Mouse (Mus musculus) intestine, postnatal 0 days (tissue): ENCODE results near the gene Vps35l. TPM values are rescaled to one million over a fixed set of nuclear protein-coding genes. Genes with fewer than 3 reads are reported as not detected.

Experiments
- ATAC-seq: fragments of 200-750 bp; cut with Nextera tagmentation; 2 replicates; pipeline ENCODE4 v1.8.0; 2017; ENCODE audit warnings: mild to moderate bottlenecking, moderate TSS enrichment, moderate library complexity
- H3K27ac ChIP-seq: fragments of 300-500 bp; sonication (generic); 2 replicates; pipeline ENCODE4 v1.5.1; 2014; ENCODE audit warnings: mild to moderate bottlenecking, low read depth, low read length, moderate library complexity
- H3K27me3 ChIP-seq: fragments of 300-500 bp; sonication (generic); replicated peaks from 2 replicates; pipeline ENCODE4 v1.6.1; 2014; ENCODE audit warnings: low read length, mixed read lengths; ENCODE audit not compliant: control insufficient read depth, insufficient read depth
- H3K36me3 ChIP-seq: fragments of 300-500 bp; sonication (generic); 2 replicates; pipeline ENCODE4 v1.6.1; 2014; ENCODE audit warnings: mild to moderate bottlenecking, moderate library complexity; ENCODE audit not compliant: control insufficient read depth, insufficient read depth
- H3K4me1 ChIP-seq: fragments of 300-500 bp; sonication (generic); replicated peaks from 2 replicates; pipeline ENCODE4 v1.6.1; 2014; ENCODE audit warnings: antibody characterized with exemption, low read length, mixed read lengths; ENCODE audit not compliant: control insufficient read depth, insufficient read depth
- H3K4me2 ChIP-seq: fragments of 300-500 bp; sonication (generic); replicated peaks from 2 replicates; pipeline ENCODE4 v1.6.1; 2014; ENCODE audit warnings: low read depth, mild to moderate bottlenecking, moderate library complexity
- H3K4me3 ChIP-seq: fragments of 300-500 bp; sonication (generic); 2 replicates; pipeline ENCODE4 v1.5.1; 2014; ENCODE audit warnings: low read depth, low read length
- H3K9ac ChIP-seq: fragments of 300-500 bp; sonication (generic); 2 replicates; pipeline ENCODE4 v1.6.1; 2014; ENCODE audit warnings: mild to moderate bottlenecking, low read depth, low read length
- H3K9me3 ChIP-seq: fragments of 300-500 bp; sonication (generic); 2 replicates; pipeline ENCODE4 v1.6.1; 2016; ENCODE audit warnings: mixed run types; ENCODE audit not compliant: control insufficient read depth
- CTCF ChIP-seq: sonication (generic); IDR thresholded peaks from 2 replicates; pipeline ENCODE4 v1.5.1; 2016; ENCODE audit warnings: low read depth, mild to moderate bottlenecking, control low read depth, antibody characterized with exemption, moderate library complexity
- WGBS: fragments of 180-500 bp; shearing (Covaris S2); extraction: QIAGEN DNeasy Blood & Tissue Kit; methylation state at CpG from one replicate; pipeline ENCODE4 v1.1.7; 2014; 5-methylcytosine and 5-hydroxymethylcytosine counted together
- polyA plus RNA-seq: library from polyadenylated mRNA; unstranded; fragments of >200 nt; fragmentation: Nextera tagmentation; extraction: Ambion mirVana; gene quantifications from 2 replicates; pipeline ENCODE4 v1.2.1, GENCODE M21; 2015

Gene Vps35l
- polyA plus RNA-seq, 1 experiment from 2014 or later = 57.8 TPM

DNA sequence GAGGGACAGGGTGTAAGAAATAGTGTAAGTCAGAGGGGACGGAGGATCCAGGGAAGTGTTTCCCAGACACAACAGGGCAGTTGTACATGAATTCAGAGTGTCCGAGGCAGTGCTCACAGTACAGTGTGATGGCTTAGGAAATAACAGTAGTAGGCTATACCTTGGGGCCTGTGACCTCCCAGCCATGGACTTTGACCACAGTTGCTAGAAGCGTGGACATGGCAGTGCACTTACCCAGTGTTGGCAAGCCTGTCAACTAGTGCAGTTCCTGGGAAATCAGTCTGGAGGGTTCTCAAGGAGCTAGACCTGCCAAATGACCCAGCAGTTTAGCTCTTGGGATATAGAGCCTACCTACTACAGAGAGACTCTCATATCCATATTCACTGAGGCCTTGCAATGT, 76.2 kb downstream of the Vps35l start:
- WGBS = 76% methylated on average over 3 of the region's 3 CpGs
- no peak for TF ChIP-seq CTCF
- Histone ChIP-seq H3K27me3 (no peaks in the 10 kb centered on the region), H3K4me2 (no peak overlapping the region), H3K9me3 (no peaks in the 10 kb centered on the region), H3K4me3 (no peak overlapping the region), H3K27ac (no peak overlapping the region), H3K36me3 (peaks cover 60% of the 10 kb centered on the region), H3K4me1 (no peaks in the 10 kb centered on the region), H3K9ac (no peak overlapping the region)
- ATAC-seq = no peak

DNA sequence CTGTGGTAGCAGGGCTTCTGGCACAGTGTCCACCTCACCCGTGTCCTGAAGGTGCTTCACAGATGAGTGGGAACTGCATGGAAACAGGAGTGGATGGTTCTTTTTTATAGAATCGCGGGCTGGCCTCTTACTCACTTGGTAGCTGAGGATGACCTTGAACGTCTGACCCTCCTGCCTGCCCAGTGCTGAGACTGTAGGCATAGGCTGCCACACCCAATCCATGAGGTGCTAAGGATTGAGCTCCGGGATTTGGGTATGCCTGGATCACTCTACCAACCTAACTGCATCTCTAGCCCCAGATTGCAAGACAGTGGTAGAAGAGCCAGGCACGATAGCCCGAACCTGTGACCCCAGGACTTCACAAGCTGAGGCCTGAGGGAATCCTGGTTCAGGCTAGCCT, 77.7 kb downstream of the Vps35l start:
- no peak overlapping the region for H3K9ac ChIP-seq
- H3K9me3 ChIP-seq = no peaks in the 10 kb centered on the region
- no peak overlapping the region for H3K27ac ChIP-seq
- no peaks in the 10 kb centered on the region for H3K27me3 ChIP-seq
- no peak overlapping the region for H3K4me3 ChIP-seq
- H3K36me3 ChIP-seq = peaks cover 63% of the 10 kb centered on the region
- WGBS = 88% methylated on average over 7 of the region's 7 CpGs
- ATAC-seq = no peak
- no peaks in the 10 kb centered on the region for H3K4me1 ChIP-seq
- H3K4me2 ChIP-seq = no peak overlapping the region
- no peak for TF ChIP-seq CTCF

DNA sequence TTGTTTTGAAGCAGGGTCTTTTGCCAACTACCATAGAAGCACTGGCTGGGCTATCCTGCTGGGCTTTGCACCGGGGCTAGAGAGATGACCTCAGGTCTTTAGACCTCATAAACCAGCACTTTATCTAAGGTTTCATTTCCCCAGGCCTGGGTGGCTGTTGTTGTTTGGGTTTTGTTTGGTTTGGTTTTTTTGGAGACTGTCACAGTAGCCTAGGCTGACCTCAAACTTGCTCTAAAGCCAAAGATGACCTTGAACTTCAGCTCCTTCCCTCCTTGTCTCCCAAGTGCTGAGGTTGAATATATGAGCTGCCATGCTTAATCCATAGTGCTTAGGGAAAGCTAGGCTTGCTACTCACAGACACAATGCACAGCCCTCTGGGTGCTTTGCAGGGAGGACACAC, 79.6 kb downstream of the Vps35l start:
- TF ChIP-seq CTCF = no peak
- no peak overlapping the region for H3K27ac ChIP-seq
- H3K4me1 ChIP-seq = no peaks in the 10 kb centered on the region
- H3K4me2 ChIP-seq = no peak overlapping the region
- no peaks in the 10 kb centered on the region for H3K9me3 ChIP-seq
- WGBS = 61% methylated on average over 1 of the region's 1 CpGs
- no peak overlapping the region for H3K9ac ChIP-seq
- no peaks in the 10 kb centered on the region for H3K27me3 ChIP-seq
- H3K4me3 ChIP-seq = no peak overlapping the region
- ATAC-seq = no peak
- H3K36me3 ChIP-seq = peaks cover 60% of the 10 kb centered on the region; the same call in 1 of the 2 replicates

DNA sequence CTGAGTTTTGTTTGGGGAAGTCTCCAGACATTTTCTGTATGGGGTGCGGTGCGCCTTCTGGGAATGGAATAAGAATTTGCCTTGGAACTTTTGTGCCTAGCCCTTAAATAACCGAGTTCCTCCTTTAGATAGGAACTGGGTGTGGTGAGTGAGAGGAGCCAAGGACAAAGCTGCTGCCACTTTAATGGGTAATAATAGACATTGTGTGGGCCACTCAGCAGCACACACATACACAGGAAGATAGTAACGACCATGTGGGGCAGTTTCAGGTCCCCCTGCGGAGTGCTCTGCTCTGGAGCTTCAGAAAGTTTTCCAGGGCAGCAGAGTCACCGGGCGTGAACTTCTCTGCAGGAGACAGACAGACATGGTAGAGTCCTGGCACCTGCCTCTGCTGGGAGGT, 81.3 kb downstream of the Vps35l start:
- H3K9ac ChIP-seq = no peak overlapping the region
- ATAC-seq = no peak
- TF ChIP-seq CTCF = no peak
- no peak overlapping the region for H3K4me2 ChIP-seq
- no peaks in the 10 kb centered on the region for H3K9me3 ChIP-seq
- peaks cover 53% of the 10 kb centered on the region for H3K36me3 ChIP-seq
- H3K27me3 ChIP-seq = no peaks in the 10 kb centered on the region
- no peak overlapping the region for H3K27ac ChIP-seq
- H3K4me3 ChIP-seq = no peak overlapping the region
- 64% methylated on average over 7 of the region's 7 CpGs for WGBS
- no peaks in the 10 kb centered on the region for H3K4me1 ChIP-seq

DNA sequence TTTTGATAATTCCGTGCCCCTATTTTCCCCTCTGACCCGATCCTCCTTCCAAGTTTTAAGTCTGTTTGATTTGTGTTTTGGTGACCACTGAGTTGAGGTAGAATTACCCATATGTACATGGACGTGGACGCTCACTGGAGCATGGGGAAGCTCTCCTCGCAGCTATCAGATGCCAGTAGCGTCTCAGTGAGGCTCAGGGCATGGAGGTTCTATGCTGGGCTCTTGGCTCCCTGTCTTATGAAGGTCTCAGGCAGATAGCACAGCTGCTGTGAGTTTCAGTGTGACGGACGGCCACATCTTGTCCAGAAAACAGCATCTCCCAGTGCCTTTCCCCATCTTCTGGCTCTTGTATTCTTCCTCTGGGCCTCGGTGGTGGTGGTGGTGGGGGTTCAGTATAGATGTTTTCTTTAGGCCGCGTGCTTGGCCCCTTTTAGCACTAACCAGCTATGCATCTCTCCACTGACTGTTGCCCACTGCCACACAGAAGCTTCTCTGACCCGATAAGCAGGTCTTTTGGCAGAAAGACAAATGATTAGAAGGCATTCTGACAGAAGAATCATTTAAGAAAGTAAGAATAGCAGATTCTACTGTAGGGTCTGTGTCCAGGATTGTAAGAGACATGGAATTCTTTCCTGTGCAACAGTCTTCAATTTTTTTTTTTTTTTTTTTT, 82.0 kb downstream of the Vps35l start:
- Histone ChIP-seq H3K4me2 (no peak overlapping the region), H3K36me3 (peaks cover 53% of the 10 kb centered on the region), H3K27me3 (no peaks in the 10 kb centered on the region), H3K4me1 (no peaks in the 10 kb centered on the region), H3K27ac (no peak overlapping the region), H3K4me3 (no peak overlapping the region), H3K9ac (no peak overlapping the region), H3K9me3 (no peaks in the 10 kb centered on the region)
- WGBS = 94% methylated on average over 12 of the region's 12 CpGs
- TF ChIP-seq CTCF = no peak
- no peak for ATAC-seq

DNA sequence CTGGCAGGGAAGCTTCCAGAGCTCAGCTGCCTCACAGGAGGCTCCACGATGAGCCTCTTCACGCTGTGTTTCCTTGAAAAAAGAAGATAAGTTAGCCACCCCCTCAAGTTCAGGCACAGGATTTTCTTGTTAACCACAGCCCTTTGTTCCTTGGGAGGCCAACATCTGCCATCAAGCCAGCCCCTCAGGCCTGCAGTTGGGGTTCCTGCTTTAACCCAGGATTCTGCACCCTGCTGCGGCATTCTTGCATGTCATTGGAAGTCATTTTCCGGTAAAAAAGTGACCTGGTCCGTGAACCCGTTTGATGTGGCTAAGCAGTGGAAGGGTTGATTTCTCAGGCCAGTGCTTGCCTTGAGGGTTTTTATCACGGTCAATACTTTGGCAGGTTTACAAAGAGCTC, 84.4 kb downstream of the Vps35l start:
- Histone ChIP-seq H3K4me2 (no peak overlapping the region), H3K36me3 (peaks cover 53% of the 10 kb centered on the region), H3K4me3 (no peak overlapping the region), H3K4me1 (no peaks in the 10 kb centered on the region), H3K9me3 (no peaks in the 10 kb centered on the region), H3K9ac (no peak overlapping the region), H3K27ac (no peak overlapping the region), H3K27me3 (no peaks in the 10 kb centered on the region)
- 76% methylated on average over 7 of the region's 7 CpGs for WGBS
- no peak for TF ChIP-seq CTCF
- no peak for ATAC-seq

DNA sequence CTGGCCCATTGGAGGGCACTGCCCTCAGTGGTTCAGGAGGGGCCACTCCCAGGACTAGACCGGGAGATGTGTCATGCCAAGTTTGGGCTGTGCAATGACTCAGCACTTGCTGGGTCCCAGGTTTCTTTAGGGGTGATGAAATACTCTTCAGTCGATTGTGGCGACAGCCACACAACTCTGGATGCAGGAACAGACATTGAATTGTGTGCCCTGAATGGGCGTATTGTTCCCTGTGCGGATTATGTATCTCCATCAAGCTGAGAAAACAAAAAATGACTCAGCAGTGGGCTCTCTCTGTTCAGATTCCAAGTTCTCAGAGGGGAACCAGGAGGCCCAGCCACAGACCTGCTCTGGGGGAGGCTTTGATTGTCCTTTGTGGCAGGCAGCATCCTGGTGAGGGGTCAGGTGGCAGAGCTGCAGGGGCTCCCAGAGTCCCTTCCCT, 88.0 kb downstream of the Vps35l start:
- H3K4me3 ChIP-seq = no peak overlapping the region
- TF ChIP-seq CTCF = no peak
- WGBS = 82% methylated on average over 5 of the region's 5 CpGs
- H3K9ac ChIP-seq = no peak overlapping the region
- H3K9me3 ChIP-seq = no peaks in the 10 kb centered on the region
- no peaks in the 10 kb centered on the region for H3K4me1 ChIP-seq
- H3K27ac ChIP-seq = no peak overlapping the region
- H3K27me3 ChIP-seq = no peaks in the 10 kb centered on the region
- ATAC-seq = no peak
- H3K4me2 ChIP-seq = no peak overlapping the region
- peaks cover 56% of the 10 kb centered on the region for H3K36me3 ChIP-seq
